Mouse (Mus musculus) natural killer cell, adult 2 months (primary cell): ENCODE measurements around the gene Jmjd8.

Source experiments
- DNase-seq, 2 experiments: peaks; one replicate each; pipeline ENCODE4 v3.0.0; 2022; ENCODE audit warnings: low spot score in 2 of 2

Jmjd8 gene

GRCm38 (mm10) chr17:25877741-25878610 is 49.3 kb downstream of the Jmjd8 start:
- no peak for DNase-seq

- no peak for DNase-seq
Measured at GRCm38 (mm10) chr17:25878611-25879180, 50.0 kb downstream of the Jmjd8 start.

- DNase-seq = no peak
Measured at GRCm38 (mm10) chr17:25879261-25879660, 50.6 kb downstream of the Jmjd8 start.

GRCm38 (mm10) chr17:25879750-25880149 is 51.1 kb downstream of the Jmjd8 start:
- DNase-seq = no peak

GRCm38 (mm10) chr17:25880196-25880910 is 51.7 kb downstream of the Jmjd8 start, which contains the start of gene Wfikkn1:
Wfikkn1 (minus strand) TSS chr17:25880858.
- no peak for DNase-seq

GRCm38 (mm10) chr17:25880913-25881641 is 52.4 kb downstream of the Jmjd8 start:
- DNase-seq = no peak
